Mouse (Mus musculus) testis, adult 2 months (tissue): ENCODE data around the gene Afap1.

Experiments used
- CTCF ChIP-seq: fragments of 200-500 bp; IDR thresholded peaks from 2 replicates; pipeline ENCODE4 v1.5.1; 2012; ENCODE audit warnings: low read depth, mild to moderate bottlenecking, inconsistent platforms, low read length, moderate library complexity; ENCODE audit not compliant: control insufficient read depth, insufficient read depth, insufficient replicate concordance
- POLR2A ChIP-seq: fragments of 200-500 bp; IDR thresholded peaks from 2 replicates; pipeline ENCODE4 v1.6.1; 2012; ENCODE audit warnings: low read depth, mild to moderate bottlenecking, inconsistent platforms, low read length, moderate library complexity; ENCODE audit not compliant: control insufficient read depth

DNA sequence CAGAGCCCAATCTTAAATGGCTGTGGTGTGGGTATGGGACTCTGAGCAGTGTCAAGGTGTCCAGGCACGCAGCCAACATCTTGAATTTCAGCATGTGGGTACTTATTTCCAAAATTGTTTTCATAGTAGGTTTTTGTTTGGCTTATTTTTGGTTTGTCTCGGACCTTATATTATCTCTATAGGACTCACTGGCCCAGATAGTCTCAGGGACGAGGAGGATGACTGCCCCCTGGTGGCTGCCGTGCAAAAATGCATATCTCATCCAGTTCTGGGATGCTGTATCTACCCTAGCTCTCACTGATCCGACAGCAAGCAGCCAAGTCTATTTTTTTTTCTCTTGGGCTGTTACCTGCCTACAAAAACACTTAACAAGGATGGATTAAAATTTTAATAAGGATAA lies 82.6 kb downstream of the Afap1 start:
- TF ChIP-seq POLR2A (no peak), CTCF (peak; percentile 86; the same call in 1 of the 2 replicates)
